Mouse (Mus musculus) erythroblast, embryonic 14.5 days (primary cell): ENCODE results near the gene Tmem169.

ENCODE experiments used
- GATA1 ChIP-seq: IDR thresholded peaks from 2 replicates; pipeline ENCODE4 v1.6.1; 2012; ENCODE audit warnings: low read length, inconsistent platforms, mixed read lengths
- TAL1 ChIP-seq: IDR thresholded peaks from 3 replicates; pipeline ENCODE4 v1.6.1; 2012; ENCODE audit warnings: low read length, inconsistent platforms, mixed read lengths

DNA sequence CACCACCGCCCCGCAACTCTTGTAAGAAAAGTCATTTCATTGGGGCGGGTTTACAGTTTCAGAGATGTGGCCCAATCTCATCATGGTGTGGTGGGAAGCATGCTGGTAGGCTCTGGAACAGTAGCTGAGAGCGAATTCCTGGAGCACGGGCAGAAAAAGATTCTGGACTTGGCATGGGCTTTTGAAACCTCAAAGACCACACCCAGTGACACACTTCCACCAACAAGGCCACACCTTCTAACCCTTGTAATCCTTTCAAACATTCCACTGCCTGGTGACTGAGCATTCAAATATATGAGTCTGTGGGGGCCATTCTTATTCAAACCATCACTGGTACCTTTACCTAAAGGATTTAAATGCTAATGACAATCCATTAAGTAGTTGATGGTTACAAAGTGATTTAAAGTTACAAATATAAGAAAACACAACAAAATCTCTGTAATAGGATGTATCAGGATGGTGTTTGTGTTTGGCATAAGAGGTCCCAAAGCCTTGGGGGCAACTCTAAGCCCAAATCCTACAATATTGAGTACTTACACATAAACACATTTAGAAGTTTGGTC, 41.5 kb upstream of the Tmem169 start:
- no peak for TF ChIP-seq GATA1
- TF ChIP-seq TAL1, result no peak
